Mouse (Mus musculus) myocyte (in vitro differentiated cells): ENCODE measurements around the gene Zfp398. TPM values are rescaled to one million over a fixed set of nuclear protein-coding genes. Genes with fewer than 3 reads are reported as not detected.

Experiments used
- H3K27me3 ChIP-seq: one replicate; pipeline ENCODE4 v1.6.1; 2011; ENCODE audit not compliant: control insufficient read depth, insufficient read depth, insufficient read length
- H3K36me3 ChIP-seq: one replicate; pipeline ENCODE4 v1.6.1; 2011; ENCODE audit not compliant: control insufficient read depth, insufficient read depth
- H3K4me2 ChIP-seq: one replicate; pipeline ENCODE4 v1.6.1; 2011; ENCODE audit warnings: low read depth, control low read depth
- H3K4me3 ChIP-seq: one replicate; pipeline ENCODE4 v1.5.1; 2011; ENCODE audit warnings: mild to moderate bottlenecking, control low read depth, moderate library complexity
- H3K79me2 ChIP-seq: one replicate; pipeline ENCODE4 v1.6.1; 2011; ENCODE audit not compliant: control insufficient read depth, insufficient read depth
- H3ac ChIP-seq: one replicate; pipeline ENCODE4 v1.6.1; 2011; ENCODE audit not compliant: control insufficient read depth, insufficient read length
- CEBPB ChIP-seq: IDR thresholded peaks from 2 replicates; pipeline ENCODE4 v1.6.1; 2011; ENCODE audit warnings: mild to moderate bottlenecking, moderate library complexity; ENCODE audit not compliant: poor library complexity, insufficient read depth, severe bottlenecking
- E2F4 ChIP-seq: IDR thresholded peaks from one replicate; pipeline ENCODE4 v1.6.1; 2011; ENCODE audit warnings: mild to moderate bottlenecking, control low read depth, moderate library complexity; ENCODE audit not compliant: insufficient read depth
- MAX ChIP-seq: IDR thresholded peaks from one replicate; pipeline ENCODE4 v1.6.1; 2011; ENCODE audit warnings: low read depth, mild to moderate bottlenecking, control low read depth
- MYOD1 ChIP-seq, 3 experiments: IDR thresholded peaks; one replicate each; pipeline ENCODE4 v1.6.1; 2011; ENCODE audit warnings: control low read depth in 2 of 3, low read depth in 2 of 3, mild to moderate bottlenecking in 2 of 3, moderate library complexity in 1 of 3; ENCODE audit not compliant: insufficient read length in 2 of 3, control insufficient read depth in 1 of 3
- MYOG ChIP-seq, 3 experiments: IDR thresholded peaks; one replicate each; pipeline ENCODE4 v1.6.1; 2011; ENCODE audit warnings: control low read depth in 2 of 3, low read depth in 2 of 3, mild to moderate bottlenecking in 2 of 3; ENCODE audit not compliant: insufficient read length in 2 of 3, control insufficient read depth in 1 of 3, insufficient read depth in 1 of 3
- POLR2A ChIP-seq: IDR thresholded peaks from one replicate; pipeline ENCODE4 v1.6.1; 2011; ENCODE audit warnings: low read depth, mild to moderate bottlenecking, control low read depth, moderate library complexity; ENCODE audit not compliant: insufficient read length
- POLR2AphosphoS2 ChIP-seq: IDR thresholded peaks from one replicate; pipeline ENCODE4 v1.6.1; 2011; ENCODE audit warnings: low read depth, control low read depth; ENCODE audit not compliant: insufficient read length
- REST ChIP-seq: IDR thresholded peaks from one replicate; pipeline ENCODE4 v1.6.1; 2011; ENCODE audit warnings: mild to moderate bottlenecking, control low read depth, moderate library complexity; ENCODE audit not compliant: insufficient read depth, insufficient read length
- SRF ChIP-seq: IDR thresholded peaks from one replicate; pipeline ENCODE4 v1.6.1; 2011; ENCODE audit warnings: low read depth; ENCODE audit not compliant: control insufficient read depth, insufficient read length
- TCF12 ChIP-seq: IDR thresholded peaks from one replicate; pipeline ENCODE4 v1.6.1; 2011; ENCODE audit warnings: mild to moderate bottlenecking, control low read depth; ENCODE audit not compliant: poor library complexity, insufficient read depth, severe bottlenecking
- TCF3 ChIP-seq: IDR thresholded peaks from one replicate; pipeline ENCODE4 v1.6.1; 2011; ENCODE audit warnings: low read depth, control low read depth; ENCODE audit not compliant: insufficient read length
- USF1 ChIP-seq: IDR thresholded peaks from one replicate; pipeline ENCODE4 v1.6.1; 2011; ENCODE audit warnings: low read depth, mild to moderate bottlenecking, control low read depth, moderate library complexity
- polyA plus RNA-seq: library from polyadenylated mRNA; unstranded; fragments of >200 nt; fragmentation: generic; extraction: Trizol; gene quantifications from one replicate; pipeline ENCODE4 v1.2.1, GENCODE M21; 2012; ENCODE audit warnings: missing spikeins

The Zfp398 gene
- polyA plus RNA-seq, 1 experiment, result 2.2 TPM

- no peak overlapping the region for H3ac ChIP-seq
- no peak for TF ChIP-seq POLR2AphosphoS2
- TF ChIP-seq MAX, result no peak
- no peak for TF ChIP-seq REST
- TF ChIP-seq MYOD1 (IDR thresholded peaks at IDR 0.05; ENCODE audit: control insufficient read depth in 1 of 3, insufficient read length in 2 of 3, low read depth in 2 of 3), result no peak
- no peak for TF ChIP-seq TCF12
- H3K4me3 ChIP-seq, result no peak overlapping the region
- H3K36me3 ChIP-seq, result no peaks in the 10 kb centered on the region
- no peak overlapping the region for H3K4me2 ChIP-seq
- no peaks in the 10 kb centered on the region for H3K79me2 ChIP-seq
- H3K27me3 ChIP-seq, result no peaks in the 10 kb centered on the region
Observed at GRCm38 (mm10) chr6:47872266-47872665, 36.8 kb downstream of the Zfp398 start.

- Histone ChIP-seq H3ac (peak within 1 kb of the TSS; percentile 67), H3K27me3 (no peaks in the 10 kb centered on the region), H3K36me3 (peaks cover 20% of the 10 kb centered on the region), H3K79me2 (peaks cover 36% of the 10 kb centered on the region), H3K4me2 (peak within 1 kb of the TSS; percentile 92), H3K4me3 (peak within 1 kb of the TSS; percentile 73)
- TF ChIP-seq POLR2A (no peak), POLR2AphosphoS2 (no peak), USF1 (no peak), TCF12 (no peak), CEBPB (no peak), MYOD1 (IDR thresholded peaks at IDR 0.05; ENCODE audit: control insufficient read depth in 1 of 3, insufficient read length in 2 of 3, low read depth in 2 of 3) (no peak), MYOG (IDR thresholded peaks at IDR 0.05; ENCODE audit: control insufficient read depth in 1 of 3, insufficient read depth in 1 of 3, insufficient read length in 2 of 3, low read depth in 2 of 3) (no peak), MAX (no peak), TCF3 (no peak), SRF (no peak), E2F4 (no peak), REST (no peak)
Observed at GRCm38 (mm10) chr6:47877058-47877457, 41.6 kb downstream of the Zfp398 start, which contains the start of gene Zfp282. Gene Zfp282, plus strand, starts transcription at chr6:47877204.

GRCm38 (mm10) chr6:47877461-47878132, 42.1 kb downstream of the Zfp398 start:
- Histone ChIP-seq H3K4me3 (peak overlapping the region; percentile 73), H3ac (peak overlapping the region; percentile 67), H3K27me3 (no peaks in the 10 kb centered on the region), H3K36me3 (peaks cover 24% of the 10 kb centered on the region), H3K79me2 (peaks cover 36% of the 10 kb centered on the region), H3K4me2 (peak overlapping the region; percentile 92)
- TF ChIP-seq POLR2A (peak; percentile 75), REST (peak; percentile 33), MYOD1 (IDR thresholded peaks at IDR 0.05; ENCODE audit: control insufficient read depth in 1 of 3, insufficient read length in 2 of 3, low read depth in 2 of 3) (peak in 2 of 3 experiments; percentile 39 to 72), POLR2AphosphoS2 (peak; percentile 77), SRF (no peak), MYOG (IDR thresholded peaks at IDR 0.05; ENCODE audit: control insufficient read depth in 1 of 3, insufficient read depth in 1 of 3, insufficient read length in 2 of 3, low read depth in 2 of 3) (peak in 1 of 3 experiments; percentile 67), MAX (no peak), USF1 (no peak), E2F4 (no peak), TCF12 (no peak), CEBPB (no peak), TCF3 (peak; percentile 37)

GRCm38 (mm10) chr6:47878133-47878514, 42.7 kb downstream of the Zfp398 start:
- Histone ChIP-seq H3K36me3 (peaks cover 24% of the 10 kb centered on the region), H3ac (peak overlapping the region; percentile 67), H3K27me3 (no peaks in the 10 kb centered on the region), H3K4me2 (peak overlapping the region; percentile 75), H3K4me3 (peak overlapping the region; percentile 73), H3K79me2 (peaks cover 36% of the 10 kb centered on the region)
- TF ChIP-seq REST, result no peak

- peak overlapping the region; percentile 73 for H3K4me3 ChIP-seq
- peak overlapping the region; percentile 67 for H3ac ChIP-seq
- peaks cover 25% of the 10 kb centered on the region for H3K36me3 ChIP-seq
- peaks cover 38% of the 10 kb centered on the region for H3K79me2 ChIP-seq
- peak overlapping the region; percentile 75 for H3K4me2 ChIP-seq
- no peak for TF ChIP-seq MAX
- TF ChIP-seq REST, result no peak
- TF ChIP-seq POLR2AphosphoS2, result no peak
- TF ChIP-seq SRF, result no peak
- no peak for TF ChIP-seq TCF3
- TF ChIP-seq MYOD1 (IDR thresholded peaks at IDR 0.05; ENCODE audit: control insufficient read depth in 1 of 3, insufficient read length in 2 of 3, low read depth in 2 of 3), result no peak
- TF ChIP-seq POLR2A, result no peak
- TF ChIP-seq E2F4, result no peak
- no peak for TF ChIP-seq TCF12
- no peak for TF ChIP-seq CEBPB
- no peak for TF ChIP-seq MYOG (IDR thresholded peaks at IDR 0.05; ENCODE audit: control insufficient read depth in 1 of 3, insufficient read depth in 1 of 3, insufficient read length in 2 of 3, low read depth in 2 of 3)
- no peak for TF ChIP-seq USF1
- H3K27me3 ChIP-seq, result no peaks in the 10 kb centered on the region
Observed at GRCm38 (mm10) chr6:47878593-47878992, 43.1 kb downstream of the Zfp398 start.
